Mouse (Mus musculus): ENCODE measurements around the gene Aif1l.

GRCm38 (mm10) chr2:31963491-31963890 lies 13.6 kb downstream of the Aif1l start:
- TF ChIP-seq CTCF (IDR thresholded peaks at IDR 0.05; ENCODE audit: low read depth, low read length) (no peak), GATA1 (IDR thresholded peaks at IDR 0.05; ENCODE audit: borderline replicate concordance, low read length) (no peak), TAL1 (conservative IDR thresholded peaks at IDR 0.05; ENCODE audit: low read depth, low read length) (no peak)
